Mouse (Mus musculus) C2C12 (cell line): Measurements from ENCODE around the gene Bpifb5.
"Not testable (repeated sequence)": the region's sequence is repeated elsewhere in the genome, so short reads cannot be mapped to it uniquely, and the experiment has no call there.

Experiments
- CEBPB ChIP-seq: IDR thresholded peaks from one replicate; pipeline ENCODE4 v1.6.1; 2011; ENCODE audit warnings: low read depth, mild to moderate bottlenecking, control low read depth, moderate library complexity
- CTCF ChIP-seq: IDR thresholded peaks from one replicate; pipeline ENCODE4 v1.5.1; 2011; ENCODE audit not compliant: control insufficient read depth, insufficient read depth, insufficient read length
- MAX ChIP-seq: IDR thresholded peaks from one replicate; pipeline ENCODE4 v1.6.1; 2011; ENCODE audit warnings: mild to moderate bottlenecking, control low read depth
- MYOD1 ChIP-seq: IDR thresholded peaks from one replicate; pipeline ENCODE4 v1.6.1; 2011; ENCODE audit warnings: low read depth; ENCODE audit not compliant: control insufficient read depth, insufficient read length
- MYOG ChIP-seq: IDR thresholded peaks from one replicate; pipeline ENCODE4 v1.6.1; 2011; ENCODE audit not compliant: control insufficient read depth, insufficient read length; ENCODE audit errors: extremely low read depth
- USF1 ChIP-seq: IDR thresholded peaks from one replicate; pipeline ENCODE4 v1.6.1; 2011; ENCODE audit warnings: low read depth, mild to moderate bottlenecking, control low read depth, moderate library complexity

- not testable (repeated sequence) for TF ChIP-seq CTCF, MYOD1, MAX, USF1, CEBPB, MYOG
Measured at GRCm38 (mm10) chr2:154183061-154183460, 40.5 kb upstream of the Bpifb5 start.
